Mouse (Mus musculus): Measurements from ENCODE around the gene 1700013F07Rik. TPM values are rescaled to one million over a fixed set of nuclear protein-coding genes. Genes with fewer than 3 reads are reported as not detected.

The 1700013F07Rik gene
- total RNA-seq, 2 experiments from 2014 or later, result not detected

DNA sequence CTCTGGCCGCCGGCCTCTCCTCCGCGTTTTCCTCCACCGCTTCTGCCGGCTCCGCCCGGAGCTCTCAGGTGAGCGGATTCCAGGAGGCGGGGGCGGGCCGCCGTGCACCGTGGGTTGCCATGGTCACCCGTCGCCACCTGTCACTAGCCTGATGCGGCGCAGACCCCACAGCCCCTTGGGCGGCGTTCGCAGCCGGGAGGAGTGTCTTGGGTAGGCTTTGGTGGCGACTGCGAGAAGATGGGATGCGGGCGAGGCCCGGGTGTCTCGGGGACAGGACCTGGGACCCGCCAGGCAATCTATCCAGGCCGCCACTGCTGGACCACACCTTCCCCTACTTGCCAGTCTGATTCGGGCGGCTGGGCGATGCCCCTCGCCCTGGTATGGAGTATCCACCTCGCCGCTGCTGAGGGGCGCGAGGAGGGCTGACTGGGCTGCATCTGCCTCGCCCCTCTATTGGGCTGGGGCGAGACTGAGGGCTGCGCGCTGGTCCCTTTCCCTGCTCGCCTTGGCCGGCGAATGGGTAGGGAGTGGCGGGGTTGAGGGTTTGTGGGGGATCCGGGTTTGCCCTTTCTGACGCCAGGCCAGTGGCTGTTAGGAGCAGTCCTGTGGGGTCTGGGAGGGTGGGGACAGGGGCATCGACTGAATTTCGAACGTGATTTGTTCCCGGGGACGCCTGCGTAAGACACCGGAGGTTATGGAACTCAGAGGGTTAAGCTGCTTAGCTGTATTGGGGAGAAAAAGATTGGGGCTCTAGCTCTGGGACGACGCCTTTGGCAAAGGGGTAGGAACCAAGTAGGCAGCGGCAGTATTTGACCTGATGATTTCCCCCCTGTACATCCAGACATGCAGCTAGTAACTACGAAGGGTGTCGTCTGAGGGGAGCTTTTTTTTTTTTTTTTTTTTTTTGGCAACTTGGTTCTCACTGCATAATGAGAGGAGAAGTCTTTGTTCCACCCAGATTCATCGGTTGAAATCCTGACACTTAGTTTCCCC, 57.9 kb downstream of the 1700013F07Rik start:
- no peak for DNase-seq (ENCODE audit: low spot score)
- intact Hi-C loops (cut with DNase I), result loop anchor here (2.0 to 5.0 kb wide), 2 partner anchors 19 to 130 kb away; partner anchors contain the start of gene Gpsm2

Small RNA genes within 50 kb of the gene (microRNA-seq; reads per million reads assigned to microRNA genes)
- not detected for gene Gm22860

Other genes starting within 250 kb of the 1700013F07Rik start
- gene Mybphl, start 169.2 kb upstream of the 1700013F07Rik start, total RNA-seq (2021), result 10 to 100 TPM; 58.9 to 60.3 TPM
- under 1 TPM; 0.16 to 0.45 TPM for gene Psrc1, start 150.3 kb upstream of the 1700013F07Rik start, total RNA-seq (2021)
- 1 to 10 TPM; 4.2 to 5.3 TPM for gene Celsr2, start 118.6 kb upstream of the 1700013F07Rik start, total RNA-seq (2021)
- gene Sars, start 88.9 kb upstream of the 1700013F07Rik start, total RNA-seq (2021), result 10 to 100 TPM; 80.8 to 81.5 TPM
- under 1 TPM; 0.05 to 0.17 TPM for gene 5330417C22Rik, start 2.4 kb downstream of the 1700013F07Rik start, total RNA-seq (2021)
- gene Tmem167b, start 28.3 kb downstream of the 1700013F07Rik start, total RNA-seq (2021), result 10 to 100 TPM; 24.5 to 25.4 TPM
- gene Taf13, start 37.5 kb downstream of the 1700013F07Rik start, total RNA-seq (2021), result 10 to 100 TPM; 16.4 to 17.0 TPM
- gene Wdr47, start 57.1 kb downstream of the 1700013F07Rik start, total RNA-seq (2021), result 1 to 10 TPM; 7.4 to 9.7 TPM
- gene Clcc1, start 119.8 kb downstream of the 1700013F07Rik start, total RNA-seq (2021), result 10 to 100 TPM; 38.4 to 43.1 TPM
- gene Gpsm2, start 188.2 kb downstream of the 1700013F07Rik start, total RNA-seq (2021), result 1 to 10 TPM; 2.1 to 2.5 TPM
- not detected for gene Aknad1, start 205.5 kb downstream of the 1700013F07Rik start, total RNA-seq (2021)

All from heart, postnatal 25 days (tissue).